Mouse (Mus musculus) hindbrain, embryonic 15.5 days (tissue): ENCODE measurements at regions not wholly inside any gene's neighbourhood (a gene's known extent, or its start where the extent isn't known, plus 50 kb on each side); places are given as distances from the start of the nearest gene placed in this dataset.

Source experiments
- ATAC-seq: fragments of 200-750 bp; cut with Nextera tagmentation; 2 replicates; pipeline ENCODE4 v1.8.0; 2017; ENCODE audit warnings: low read depth, moderate number of reproducible peaks, moderate TSS enrichment; ENCODE audit not compliant: low FRiP score
- H3K27ac ChIP-seq: fragments of 300-500 bp; sonication (generic); replicated peaks from 2 replicates; pipeline ENCODE4 v1.5.1; 2015; ENCODE audit warnings: mild to moderate bottlenecking, inconsistent platforms
- H3K27me3 ChIP-seq: fragments of 300-500 bp; sonication (generic); 2 replicates; pipeline ENCODE4 v1.6.1; 2015; ENCODE audit warnings: control low read depth, inconsistent platforms
- H3K36me3 ChIP-seq: fragments of 300-500 bp; sonication (generic); 2 replicates; pipeline ENCODE4 v1.6.1; 2015; ENCODE audit warnings: control low read depth, inconsistent platforms
- H3K4me1 ChIP-seq: fragments of 300-500 bp; sonication (generic); replicated peaks from 2 replicates; pipeline ENCODE4 v1.6.1; 2015; ENCODE audit warnings: control low read depth, inconsistent platforms
- H3K4me2 ChIP-seq: fragments of 300-500 bp; sonication (generic); 2 replicates; pipeline ENCODE4 v1.6.1; 2015; ENCODE audit warnings: moderate library complexity, mild to moderate bottlenecking, inconsistent platforms
- H3K4me3 ChIP-seq: fragments of 300-500 bp; sonication (generic); 2 replicates; pipeline ENCODE4 v1.5.1; 2015; ENCODE audit warnings: mild to moderate bottlenecking, inconsistent platforms
- H3K9ac ChIP-seq: fragments of 300-500 bp; sonication (generic); 2 replicates; pipeline ENCODE4 v1.6.1; 2015; ENCODE audit warnings: inconsistent platforms
- H3K9me3 ChIP-seq: fragments of 300-500 bp; sonication (generic); 2 replicates; pipeline ENCODE4 v1.6.1; 2016; ENCODE audit warnings: control low read depth, inconsistent platforms
- WGBS: fragments of 180-500 bp; shearing (Covaris S2); methylation state at CpG from one replicate; pipeline ENCODE4 v1.1.7; 2015; 5-methylcytosine and 5-hydroxymethylcytosine counted together

- no peaks in the 10 kb centered on the region for H3K36me3 ChIP-seq
- WGBS, result 87% methylated on average over 3 of the region's 3 CpGs
- no peak overlapping the region for H3K9ac ChIP-seq
- no peak overlapping the region for H3K4me3 ChIP-seq
- H3K4me1 ChIP-seq, result no peaks in the 10 kb centered on the region
- H3K4me2 ChIP-seq, result no peak overlapping the region
- no peak for ATAC-seq
- no peak overlapping the region for H3K27ac ChIP-seq
- no peaks in the 10 kb centered on the region for H3K9me3 ChIP-seq
- H3K27me3 ChIP-seq, result no peaks in the 10 kb centered on the region
Observed at GRCm38 (mm10) chr1:42362438-42362837, 333.1 kb upstream of the Pou3f3 start.

- ATAC-seq, result no peak
- H3K9ac ChIP-seq, result no peak overlapping the region
- no peak overlapping the region for H3K4me2 ChIP-seq
- no peak overlapping the region for H3K4me3 ChIP-seq
- H3K9me3 ChIP-seq, result no peaks in the 10 kb centered on the region
- no peaks in the 10 kb centered on the region for H3K36me3 ChIP-seq
- no peak overlapping the region for H3K27ac ChIP-seq
- no peaks in the 10 kb centered on the region for H3K4me1 ChIP-seq
- WGBS, result 63% methylated on average over 4 of the region's 4 CpGs
- H3K27me3 ChIP-seq, result no peaks in the 10 kb centered on the region
Observed at GRCm38 (mm10) chr1:42365648-42366324, 329.8 kb upstream of the Pou3f3 start.

GRCm38 (mm10) chr1:42387919-42388684 is 307.5 kb upstream of the Pou3f3 start:
- no peaks in the 10 kb centered on the region for H3K9me3 ChIP-seq
- 62% methylated on average over 18 of the region's 18 CpGs for WGBS
- no peaks in the 10 kb centered on the region for H3K27me3 ChIP-seq
- ATAC-seq, result no peak
- no peak overlapping the region for H3K4me3 ChIP-seq
- H3K27ac ChIP-seq, result no peak overlapping the region
- H3K9ac ChIP-seq, result no peak overlapping the region
- H3K4me2 ChIP-seq, result peak overlapping the region; percentile 10; the same call in 1 of the 2 replicates
- H3K36me3 ChIP-seq, result no peaks in the 10 kb centered on the region
- H3K4me1 ChIP-seq, result 0 out of 2 replicates have a peak, but pooled peaks cover 3% of the 10 kb centered on the region

GRCm38 (mm10) chr1:42388740-42389139 is 306.8 kb upstream of the Pou3f3 start:
- Histone ChIP-seq H3K4me1 (0 out of 2 replicates have a peak, but pooled peaks cover 3% of the 10 kb centered on the region), H3K4me2 (no peak overlapping the region), H3K27me3 (no peaks in the 10 kb centered on the region), H3K9me3 (no peaks in the 10 kb centered on the region), H3K9ac (no peak overlapping the region), H3K4me3 (no peak overlapping the region), H3K36me3 (no peaks in the 10 kb centered on the region), H3K27ac (no peak overlapping the region)
- WGBS, result 88% methylated on average over 6 of the region's 6 CpGs
- ATAC-seq, result no peak

GRCm38 (mm10) chr1:42395651-42396260 is 299.8 kb upstream of the Pou3f3 start:
- 83% methylated on average over 13 of the region's 13 CpGs for WGBS
- no peak overlapping the region for H3K4me3 ChIP-seq
- H3K9me3 ChIP-seq, result no peaks in the 10 kb centered on the region
- H3K27me3 ChIP-seq, result no peaks in the 10 kb centered on the region
- ATAC-seq, result no peak
- H3K9ac ChIP-seq, result no peak overlapping the region
- no peaks in the 10 kb centered on the region for H3K36me3 ChIP-seq
- H3K4me2 ChIP-seq, result no peak overlapping the region
- no peak overlapping the region for H3K27ac ChIP-seq
- no peaks in the 10 kb centered on the region for H3K4me1 ChIP-seq

GRCm38 (mm10) chr1:42398461-42399154 is 297.0 kb upstream of the Pou3f3 start:
- ATAC-seq, result no peak

GRCm38 (mm10) chr1:42415817-42416538 is 279.6 kb upstream of the Pou3f3 start:
- no peak overlapping the region for H3K4me3 ChIP-seq
- H3K4me1 ChIP-seq, result peaks cover 15% of the 10 kb centered on the region
- no peaks in the 10 kb centered on the region for H3K9me3 ChIP-seq
- no peak overlapping the region for H3K9ac ChIP-seq
- H3K27me3 ChIP-seq, result no peaks in the 10 kb centered on the region
- H3K36me3 ChIP-seq, result no peaks in the 10 kb centered on the region
- peak overlapping the region; percentile 29 for H3K4me2 ChIP-seq
- no peak overlapping the region for H3K27ac ChIP-seq
- 42% methylated on average over 21 of the region's 21 CpGs for WGBS
- peak; percentile 65 for ATAC-seq

More at GRCm38 (mm10) chr1:42398461-42399154, 297.0 kb upstream of the Pou3f3 start:
- Histone ChIP-seq H3K36me3 (no peaks in the 10 kb centered on the region), H3K27me3 (no peaks in the 10 kb centered on the region), H3K9ac (no peak overlapping the region), H3K9me3 (no peaks in the 10 kb centered on the region), H3K4me2 (no peak overlapping the region), H3K4me3 (no peak overlapping the region), H3K4me1 (no peaks in the 10 kb centered on the region), H3K27ac (no peak overlapping the region)
- WGBS, result 21% methylated on average over 8 of the region's 8 CpGs

GRCm38 (mm10) chr1:42416539-42417218 is 278.9 kb upstream of the Pou3f3 start:
- 49% methylated on average over 8 of the region's 8 CpGs for WGBS
- no peak; the same call in 1 of the 2 replicates for ATAC-seq
- Histone ChIP-seq H3K4me1 (peaks cover 15% of the 10 kb centered on the region), H3K27me3 (no peaks in the 10 kb centered on the region), H3K27ac (no peak overlapping the region), H3K9me3 (no peaks in the 10 kb centered on the region), H3K9ac (no peak overlapping the region), H3K36me3 (no peaks in the 10 kb centered on the region), H3K4me3 (no peak overlapping the region), H3K4me2 (peak overlapping the region; percentile 29)

- H3K36me3 ChIP-seq, result no peaks in the 10 kb centered on the region
- no peak overlapping the region for H3K4me3 ChIP-seq
- WGBS, result 71% methylated on average over 4 of the region's 4 CpGs
Observed at GRCm38 (mm10) chr1:42417815-42418214, 277.8 kb upstream of the Pou3f3 start.

GRCm38 (mm10) chr1:42418233-42418632 is 277.3 kb upstream of the Pou3f3 start:
- ATAC-seq, result no peak
- Histone ChIP-seq H3K4me3 (no peak overlapping the region), H3K36me3 (no peaks in the 10 kb centered on the region), H3K27me3 (no peaks in the 10 kb centered on the region), H3K4me1 (peaks cover 15% of the 10 kb centered on the region), H3K9me3 (no peaks in the 10 kb centered on the region), H3K4me2 (no peak overlapping the region), H3K9ac (no peak overlapping the region), H3K27ac (no peak overlapping the region)
- 71% methylated on average over 1 of the region's 1 CpGs for WGBS

More at GRCm38 (mm10) chr1:42417815-42418214, 277.8 kb upstream of the Pou3f3 start:
- Histone ChIP-seq H3K27ac (no peak overlapping the region), H3K9me3 (no peaks in the 10 kb centered on the region), H3K4me2 (no peak overlapping the region), H3K9ac (no peak overlapping the region), H3K4me1 (peaks cover 15% of the 10 kb centered on the region), H3K27me3 (no peaks in the 10 kb centered on the region)
- no peak for ATAC-seq
